Mouse (Mus musculus): Measurements from ENCODE around the gene Gng7.

Gene Gng7

DNA sequence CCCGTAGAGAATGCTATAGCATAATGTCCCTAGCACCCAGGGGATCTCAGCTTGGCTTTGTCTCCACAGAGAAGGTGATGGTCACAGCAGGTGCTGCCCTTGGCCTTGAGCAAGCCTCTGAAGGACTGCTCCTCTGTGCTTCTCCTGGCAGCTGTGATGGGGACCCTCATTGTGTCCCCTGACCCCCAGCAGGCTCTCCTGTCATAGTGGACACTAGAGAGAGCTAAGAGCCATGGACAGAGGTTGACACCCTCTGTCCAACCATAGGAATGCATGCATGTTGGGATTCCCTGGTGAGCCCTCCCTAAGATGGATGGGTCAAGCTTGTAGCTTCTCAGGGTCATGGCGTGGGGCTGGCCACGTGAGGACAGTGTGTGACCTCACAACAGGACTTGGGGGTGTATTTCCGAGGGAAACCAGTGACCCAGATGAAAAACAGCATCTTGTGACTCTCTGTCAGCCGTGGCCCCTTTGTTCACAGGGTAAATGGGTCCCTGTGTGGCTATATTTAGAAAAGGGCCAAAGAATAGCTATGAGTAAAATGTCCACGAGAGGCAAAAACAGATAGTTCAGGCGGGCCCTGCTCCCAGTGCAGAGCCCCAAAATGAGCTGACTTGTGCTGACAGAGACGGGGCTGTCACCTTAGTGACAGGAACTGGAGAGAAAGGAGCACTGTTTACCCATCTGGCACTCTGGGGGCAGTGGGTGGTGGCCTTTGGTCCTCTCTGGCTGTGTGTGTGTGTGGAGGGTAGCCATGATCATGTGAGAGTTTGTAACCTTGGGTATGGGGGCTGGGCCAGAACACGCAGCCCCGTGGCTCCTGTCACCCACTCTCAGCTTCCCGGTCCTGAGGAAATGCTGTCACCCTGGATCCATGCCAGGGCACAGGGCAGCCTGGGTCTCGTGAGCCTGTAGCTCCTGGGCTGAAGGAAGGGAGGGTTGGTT, 51.4 kb downstream of the Gng7 start:
- DNase-seq: no peak

DNA sequence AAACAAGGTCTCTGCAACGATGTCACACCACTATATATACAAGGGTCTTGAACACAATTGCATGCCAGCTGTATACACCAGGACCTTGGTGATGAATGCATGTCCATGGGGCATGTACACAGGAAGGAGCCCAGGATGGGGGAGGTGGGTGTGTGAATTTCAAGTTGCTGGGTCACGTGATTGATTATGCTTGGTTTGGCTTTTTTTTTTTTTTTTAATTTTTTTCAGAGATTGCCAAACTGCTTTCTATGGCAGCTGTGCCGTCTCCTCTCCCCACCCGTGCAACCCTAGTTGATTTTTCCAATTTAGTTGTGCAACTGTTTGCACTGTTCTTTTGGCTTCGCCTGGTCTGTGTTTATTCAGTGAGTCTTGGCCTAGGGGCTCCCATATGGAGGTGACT, 52.2 kb downstream of the Gng7 start:
- DNase-seq: no peak

DNA sequence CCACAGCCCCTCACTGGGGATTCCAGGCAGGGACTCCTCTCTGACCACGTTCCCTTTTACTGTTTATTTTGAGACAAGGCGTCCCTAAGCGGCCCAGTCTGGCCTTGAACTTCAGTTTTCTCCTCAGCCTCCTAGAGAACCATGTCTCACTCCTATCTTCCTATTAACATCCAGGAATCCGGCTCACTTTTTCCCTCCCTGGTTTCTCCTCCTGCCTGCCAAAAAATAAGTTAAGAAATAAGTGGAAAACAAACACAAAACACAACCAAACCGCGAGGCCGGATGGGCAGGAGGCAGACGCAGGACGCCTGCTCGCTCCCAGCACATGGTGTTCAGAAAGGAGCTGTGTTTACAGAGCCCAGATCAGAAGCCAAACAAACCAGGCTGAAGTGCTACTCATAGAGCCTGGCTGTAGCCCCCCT, 52.7 kb downstream of the Gng7 start:
- DNase-seq: no peak

DNA sequence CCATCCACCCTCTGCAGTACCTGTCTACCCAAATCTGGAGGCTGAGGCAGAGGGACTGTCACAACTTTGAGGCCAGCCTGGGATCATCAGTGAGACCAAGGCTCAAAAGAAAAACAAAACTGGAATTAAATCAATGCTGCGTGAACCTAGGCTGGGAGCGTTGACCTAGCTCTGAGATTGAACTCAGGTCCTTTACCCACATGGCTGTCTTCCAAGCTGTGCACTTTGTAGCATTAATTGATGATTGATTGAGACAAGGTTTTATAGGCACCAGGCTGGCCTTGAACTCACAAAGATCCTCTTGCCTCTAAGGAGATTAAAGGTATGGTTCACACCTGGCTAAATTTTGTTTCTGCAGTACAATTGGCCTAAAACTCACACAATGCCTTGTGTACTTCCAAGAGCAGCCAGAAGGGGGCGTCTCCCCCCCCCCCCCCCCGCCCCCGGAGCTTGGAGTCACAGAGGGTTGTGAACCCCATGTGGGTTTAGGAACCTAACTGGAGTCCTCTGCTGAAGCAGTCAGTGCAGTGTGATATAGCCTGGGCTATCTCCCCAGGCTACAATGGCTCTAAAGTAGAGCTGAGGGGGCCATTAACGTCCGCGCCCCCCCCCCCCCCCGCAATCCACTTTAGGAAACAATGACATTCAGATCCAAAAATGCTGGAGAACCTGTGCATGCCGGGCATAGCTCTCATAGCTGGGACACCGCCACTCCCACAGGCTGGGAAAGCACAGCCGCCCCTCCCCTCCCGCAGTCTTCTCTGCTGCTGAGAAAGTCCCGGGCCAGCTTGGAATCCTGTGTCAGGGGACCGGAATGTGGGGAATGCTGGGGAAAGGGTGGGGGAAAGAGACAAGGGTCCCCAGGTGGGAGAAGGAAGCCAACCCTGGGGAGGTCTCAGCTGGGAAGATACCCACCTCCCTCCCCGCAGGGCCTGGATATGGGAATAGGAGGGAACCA, 53.9 kb downstream of the Gng7 start:
- DNase-seq: no peak

DNA sequence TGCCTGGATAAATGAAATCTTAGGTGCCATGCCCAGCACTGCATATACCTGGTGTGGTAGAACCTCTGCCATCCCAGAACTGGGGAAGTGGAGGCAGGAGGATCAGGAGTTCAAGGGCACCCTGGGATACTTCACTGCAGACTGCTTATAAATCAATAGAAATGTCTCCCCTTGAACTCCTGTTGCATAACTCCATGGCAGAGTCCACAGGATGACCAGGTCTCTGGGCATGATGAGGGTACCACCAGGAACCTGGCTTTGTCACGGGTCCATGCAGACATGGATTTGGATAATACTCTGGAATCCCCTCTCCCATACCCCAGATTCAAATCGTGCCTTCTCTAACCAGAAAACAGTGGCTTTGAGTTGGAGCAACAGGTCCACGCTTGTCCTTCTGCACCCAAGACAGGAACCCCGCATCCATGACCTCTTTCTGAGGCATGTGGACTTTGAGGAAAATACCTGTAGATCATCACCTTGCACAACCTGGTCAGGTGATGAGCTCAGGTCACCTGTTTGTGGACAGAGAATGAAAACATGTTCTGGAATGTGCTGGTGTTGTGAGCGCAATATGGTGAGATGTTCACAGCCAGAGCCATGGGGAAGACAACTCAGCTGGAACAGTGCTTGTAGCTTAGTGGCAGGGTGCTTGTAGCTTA, 55.6 kb downstream of the Gng7 start:
- no peak for DNase-seq

DNA sequence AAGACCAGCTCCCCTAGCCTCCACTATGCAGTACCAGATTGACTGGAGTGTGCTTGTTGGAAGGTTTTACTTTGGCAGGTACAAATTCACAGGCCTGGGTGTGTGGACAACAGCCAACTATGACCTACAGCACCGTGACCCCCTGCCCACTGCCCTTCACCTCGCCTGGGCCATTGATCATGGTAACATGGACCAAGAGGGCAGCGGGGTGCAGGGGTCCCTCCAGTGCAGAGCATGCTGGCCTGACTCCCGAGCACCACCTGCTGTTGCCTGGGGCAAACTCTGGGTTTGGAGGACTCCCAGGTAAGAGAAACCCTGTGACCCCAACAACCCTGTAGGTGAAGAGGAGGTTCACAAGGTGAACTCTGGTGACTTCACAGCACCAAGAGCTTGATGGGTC, 57.0 kb downstream of the Gng7 start:
- no peak for DNase-seq

DNA sequence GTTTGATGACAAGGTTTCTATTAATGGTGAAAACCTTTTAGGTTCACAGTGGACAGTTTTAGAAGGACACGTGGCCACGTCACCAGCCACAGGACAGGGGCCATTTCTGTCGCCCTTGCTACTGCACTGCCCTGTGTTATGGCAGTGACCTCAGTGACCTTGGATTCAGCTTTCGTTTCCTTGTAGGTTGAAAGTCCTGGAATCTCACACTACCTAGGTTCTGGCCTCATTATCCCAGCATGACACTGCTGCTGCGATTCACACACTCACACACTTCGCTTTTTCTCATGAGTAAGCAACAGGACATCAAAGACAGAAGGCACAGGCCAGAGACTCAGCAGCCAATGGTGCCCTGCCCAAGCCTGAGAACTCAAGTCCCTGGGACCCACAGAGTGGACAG, 57.8 kb downstream of the Gng7 start:
- DNase-seq: no peak

DNA sequence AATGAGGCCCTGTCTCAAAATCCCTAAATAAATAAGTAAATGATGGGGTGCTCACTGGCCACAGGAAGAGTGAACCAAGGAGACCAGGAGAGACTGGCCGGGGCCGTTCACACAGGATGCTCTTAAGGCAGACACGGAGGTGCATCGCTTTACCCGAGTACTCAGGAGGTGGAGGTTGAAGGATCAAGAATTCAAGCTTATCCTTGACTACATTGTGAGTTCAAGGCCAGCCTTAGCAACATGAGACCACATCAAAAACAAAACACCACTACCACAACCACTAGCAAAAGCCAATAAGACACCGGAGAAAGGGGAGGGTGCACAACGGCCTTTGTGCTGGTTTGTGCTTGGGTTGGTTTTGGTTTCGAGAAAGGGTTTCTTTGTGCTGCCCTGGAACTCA, 58.4 kb downstream of the Gng7 start:
- DNase-seq: no peak

DNA sequence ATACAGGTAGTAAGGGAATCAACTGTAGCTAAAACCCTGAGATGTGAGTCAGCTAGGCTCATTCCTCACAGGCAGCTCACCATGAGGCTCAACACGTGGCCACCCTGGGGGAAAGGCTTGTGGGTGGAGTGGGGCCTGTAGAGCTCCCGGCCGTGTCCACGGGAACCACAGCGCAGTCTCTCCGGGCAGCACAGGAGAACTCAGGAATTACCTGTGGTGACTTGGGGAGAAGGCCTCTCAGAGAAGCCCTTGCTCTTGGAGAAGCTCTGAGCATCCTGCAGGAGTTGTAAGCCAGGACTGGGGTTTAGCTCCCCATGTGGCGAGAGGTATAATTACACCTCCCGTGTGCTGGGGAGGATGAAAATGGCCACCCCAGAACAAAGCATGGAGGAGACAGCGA, 59.2 kb downstream of the Gng7 start:
- no peak for DNase-seq

DNA sequence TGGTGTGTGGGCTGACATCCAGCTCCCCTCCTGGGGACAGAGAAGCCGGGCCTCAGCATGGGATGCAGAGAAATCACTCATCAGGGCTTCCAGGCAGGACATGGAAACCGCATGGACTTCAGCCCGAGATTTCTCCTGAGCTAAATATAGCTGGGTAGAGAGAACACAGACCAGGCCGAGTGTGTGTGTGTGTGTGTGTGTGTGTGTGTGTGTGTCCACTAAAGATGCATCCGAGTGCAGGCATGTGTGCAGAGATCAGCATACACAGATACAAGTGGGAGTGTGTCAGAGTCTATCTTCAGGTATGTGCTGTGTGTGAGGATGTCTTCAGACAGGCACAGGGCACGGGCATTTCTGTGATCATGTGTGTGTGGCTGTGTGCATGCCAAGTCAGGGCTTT, 59.9 kb downstream of the Gng7 start:
- DNase-seq: no peak

DNA sequence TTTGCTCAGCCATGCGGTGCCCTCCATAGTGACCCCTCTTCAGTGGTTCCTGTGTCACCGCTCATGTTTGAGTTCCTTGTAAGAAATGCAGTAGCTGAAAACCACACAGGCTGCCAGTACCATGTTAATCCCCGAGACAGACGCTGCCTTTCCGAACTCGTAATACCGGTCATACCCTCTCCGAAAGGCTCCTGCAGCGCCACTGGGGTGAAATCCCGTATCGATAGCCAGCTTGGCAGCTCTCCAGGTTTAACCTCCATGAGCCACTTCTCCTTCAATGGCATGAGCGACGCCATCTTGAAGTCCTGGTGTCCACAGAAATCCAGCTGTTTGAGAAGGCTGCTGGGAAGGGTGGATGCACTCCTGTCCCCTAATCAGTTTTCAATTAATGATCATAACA, 60.3 kb downstream of the Gng7 start:
- DNase-seq: no peak

DNA sequence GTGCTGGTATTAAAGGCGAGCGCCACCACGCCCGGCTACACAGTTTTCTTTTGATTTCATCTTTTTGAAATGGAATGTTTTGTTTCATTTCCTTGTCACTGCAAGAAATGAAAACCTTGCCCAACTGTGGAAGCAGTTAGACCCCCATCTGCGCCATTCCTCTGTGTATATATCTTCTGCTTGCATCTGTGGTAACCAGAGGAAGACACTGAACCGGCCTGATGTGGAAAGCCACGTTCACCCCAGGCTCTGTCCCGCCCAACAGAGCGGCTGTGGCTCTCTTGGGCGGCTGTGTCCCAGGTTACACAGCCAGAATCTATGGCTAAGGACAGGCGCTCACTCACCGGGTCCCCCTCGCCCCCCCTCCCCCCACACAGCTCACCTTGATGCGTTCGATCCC, 62.3 kb downstream of the Gng7 start:
- no peak for DNase-seq

DNA sequence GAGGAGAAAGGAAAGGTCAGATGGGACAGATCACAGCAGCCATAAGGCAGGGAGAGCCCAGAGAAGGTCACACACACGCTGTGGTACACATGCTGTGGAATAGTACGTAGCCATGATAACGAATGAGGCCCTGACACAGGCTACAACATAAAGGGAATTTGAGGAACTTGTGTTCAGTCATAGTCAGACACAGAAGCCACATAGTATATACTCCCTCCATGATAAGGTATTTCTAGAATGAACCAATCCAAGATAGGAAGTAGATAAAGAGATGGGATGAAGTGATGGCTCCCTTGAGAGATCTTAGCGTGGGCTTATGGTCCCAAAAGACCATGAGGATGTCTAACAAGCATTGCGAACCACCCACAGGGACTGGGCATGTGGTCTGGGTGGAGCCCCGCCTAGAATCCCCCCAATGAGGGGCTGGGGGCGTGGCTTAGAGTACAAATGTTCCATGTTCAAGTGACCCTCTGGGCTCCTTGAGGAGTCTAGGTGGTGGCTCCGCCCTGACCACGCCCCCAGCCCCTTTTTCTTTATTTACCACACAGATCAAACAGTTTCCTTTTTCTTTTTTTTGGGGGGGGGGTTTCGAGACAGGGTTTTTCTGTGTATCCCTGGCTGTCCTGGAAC, 62.9 kb downstream of the Gng7 start:
- DNase-seq: no peak

DNA sequence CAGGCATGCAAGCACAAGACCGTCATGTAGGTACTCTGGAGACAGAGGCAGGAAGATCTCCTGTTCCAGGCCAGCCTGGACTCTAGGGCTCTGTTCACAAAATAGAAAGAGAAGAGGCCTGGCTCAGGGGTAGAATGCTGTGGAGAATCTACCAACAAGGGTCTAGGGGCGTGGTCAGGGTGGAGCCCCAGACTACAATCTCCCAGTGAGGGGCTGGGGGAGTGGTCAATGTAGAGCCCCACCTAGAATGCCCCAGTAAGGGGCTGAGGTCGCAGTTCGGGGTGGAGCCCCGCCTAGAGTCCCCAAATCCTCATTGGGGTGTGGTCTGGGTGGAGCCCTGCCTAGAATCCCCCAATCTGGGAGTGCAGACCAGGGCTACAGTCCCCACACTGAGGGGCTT, 64.4 kb downstream of the Gng7 start:
- DNase-seq: no peak

DNA sequence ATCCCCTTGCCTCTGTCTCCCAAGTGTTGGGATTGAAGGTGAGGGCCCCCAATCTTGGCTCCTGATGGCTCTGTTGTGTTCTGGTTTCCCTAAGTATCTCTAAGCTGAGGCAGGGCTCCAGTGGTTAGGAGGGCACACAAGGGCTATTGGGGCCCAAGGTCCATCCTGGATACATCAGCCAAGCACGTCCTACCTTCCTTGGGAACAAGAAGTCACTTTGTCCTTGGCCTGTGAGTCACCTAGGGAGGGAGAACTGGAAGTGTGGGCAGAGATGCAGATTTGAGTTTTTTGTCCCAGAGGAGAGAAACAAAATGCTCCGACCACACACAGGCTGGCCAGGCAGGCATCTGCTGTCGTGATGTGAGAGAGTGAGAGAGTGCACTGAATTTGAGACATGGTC, 65.7 kb downstream of the Gng7 start:
- DNase-seq: no peak

DNA sequence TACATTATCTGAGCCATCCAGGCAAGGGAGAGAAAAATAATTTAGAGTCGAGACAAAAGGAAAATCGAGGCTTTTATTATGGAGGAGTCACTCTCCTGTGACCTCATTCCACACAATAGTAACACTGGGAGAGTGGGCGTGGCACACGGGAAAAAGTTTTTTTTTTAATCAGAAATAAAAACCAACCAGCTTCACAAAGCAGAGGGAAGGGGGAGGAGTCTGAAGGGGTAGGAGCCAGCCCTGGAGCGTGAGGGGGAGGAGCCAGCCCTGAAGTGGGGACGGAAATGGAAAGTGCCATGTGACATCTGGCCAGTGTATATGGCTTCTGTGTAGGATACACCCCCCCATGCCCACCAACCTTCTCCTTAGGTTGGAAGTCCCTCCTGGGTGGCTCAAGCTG, 66.2 kb downstream of the Gng7 start:
- no peak for DNase-seq

DNA sequence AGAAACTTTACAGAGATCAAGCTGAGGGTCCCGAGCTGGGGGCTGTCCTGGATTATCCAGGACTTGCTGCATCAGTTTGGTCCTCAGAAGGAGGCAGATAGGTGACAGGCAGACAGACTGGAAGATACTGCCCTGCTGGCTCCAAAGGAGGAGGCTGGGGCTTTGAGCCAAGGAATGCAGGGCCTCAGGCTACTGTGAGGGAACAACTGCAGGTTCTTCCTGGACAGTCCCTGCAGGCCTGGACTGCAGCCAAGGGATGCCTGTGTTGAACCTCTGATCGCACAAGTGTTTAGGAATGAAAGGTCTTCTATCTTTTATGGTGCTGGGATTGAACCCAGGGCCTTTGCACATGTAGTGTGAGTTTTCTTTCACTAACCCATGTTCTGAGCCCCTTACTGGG, 66.9 kb downstream of the Gng7 start:
- DNase-seq: no peak

DNA sequence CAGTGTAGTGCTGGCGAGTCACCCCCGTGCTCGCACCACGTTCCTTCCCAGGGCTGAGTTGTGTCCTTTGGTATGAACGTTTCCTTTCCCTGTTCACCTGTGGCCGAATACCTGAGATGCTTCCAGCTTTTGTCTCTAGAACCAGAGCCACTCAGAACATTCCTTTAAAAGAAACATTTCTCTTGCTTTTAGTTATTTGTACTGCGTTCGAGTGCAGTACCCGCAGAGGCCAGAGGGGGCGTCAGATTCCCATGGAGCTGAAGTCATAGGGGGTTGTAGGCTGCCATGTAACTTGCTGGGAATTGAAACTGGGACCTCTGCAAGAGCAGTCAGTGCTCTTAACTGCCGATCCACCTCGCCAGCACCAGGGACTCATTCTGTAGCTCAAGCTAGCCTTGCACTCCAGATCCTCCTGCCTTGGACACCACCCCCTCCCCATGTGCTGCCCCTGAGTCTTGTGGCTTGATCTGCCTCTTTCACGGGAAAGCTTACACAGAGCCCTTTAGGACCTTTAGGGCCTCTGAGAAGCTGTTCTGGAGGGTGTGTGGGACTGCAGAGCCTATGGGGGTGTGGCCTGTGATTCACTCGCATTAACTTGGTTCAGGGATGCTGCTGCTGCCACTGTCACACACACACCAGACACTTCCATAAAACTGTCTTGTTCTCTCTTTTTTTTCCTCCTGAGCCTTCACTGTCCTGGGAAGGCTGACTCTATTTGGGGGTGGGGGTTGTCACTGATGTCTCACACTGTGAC, 67.9 kb downstream of the Gng7 start:
- no peak for DNase-seq

DNA sequence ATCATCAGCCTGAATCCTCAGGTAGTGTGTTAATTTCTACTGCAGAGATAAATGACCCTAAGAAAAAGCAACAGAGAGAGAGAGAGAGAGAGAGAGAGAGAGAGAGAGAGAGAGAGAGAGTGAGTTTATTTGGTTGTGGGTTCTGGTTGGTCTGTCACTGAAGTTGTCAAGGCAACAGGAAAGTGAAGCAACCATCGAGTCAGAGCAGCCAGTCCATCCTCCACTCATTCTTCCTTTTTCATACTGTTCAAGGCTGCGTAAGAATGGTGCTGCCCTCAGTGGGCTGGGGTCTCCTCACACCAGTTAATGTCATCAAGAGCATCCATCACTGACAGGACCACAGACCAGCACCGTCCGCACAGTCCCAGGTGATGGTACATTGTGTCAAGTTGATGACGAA, 70.5 kb downstream of the Gng7 start:
- DNase-seq: no peak

DNA sequence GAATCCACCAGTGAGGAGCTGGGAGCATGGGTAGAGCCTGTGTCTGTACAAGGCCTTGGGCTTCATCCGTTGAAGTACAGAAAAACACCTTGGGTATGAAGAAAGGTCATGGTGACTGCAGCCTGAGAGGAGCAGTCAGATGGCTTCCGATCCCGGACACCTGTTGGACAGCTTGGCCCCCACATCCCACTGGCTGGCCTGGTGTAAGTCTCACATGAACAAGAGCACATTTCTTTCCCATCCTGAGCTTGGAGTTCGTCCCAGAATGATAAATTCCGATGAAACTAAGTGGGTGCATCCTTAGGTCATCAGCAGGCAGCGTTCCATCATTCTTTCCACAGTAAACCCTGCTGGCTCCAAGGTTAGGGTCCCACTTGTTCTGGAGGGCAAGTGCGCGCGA, 71.0 kb downstream of the Gng7 start:
- no peak for DNase-seq

DNA sequence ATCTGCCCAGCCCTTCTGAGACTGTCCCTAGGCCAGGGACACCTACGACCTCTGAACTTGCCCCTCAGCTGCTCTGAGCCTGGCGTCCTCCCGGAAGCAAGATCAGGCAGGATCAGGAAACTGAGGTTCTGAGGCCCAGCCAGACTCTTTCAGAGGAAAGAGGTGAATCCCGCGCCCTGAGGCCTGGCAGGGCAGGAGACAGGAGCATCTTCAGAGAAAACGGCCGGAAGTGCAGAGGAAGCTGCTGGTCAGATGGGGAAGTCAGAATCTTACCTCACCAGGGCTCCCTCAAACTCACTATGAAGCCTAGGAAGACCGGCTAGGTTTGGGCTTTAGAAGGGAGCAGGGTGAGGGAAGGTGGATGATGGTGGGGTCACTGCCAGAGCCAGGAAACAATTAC, 71.8 kb downstream of the Gng7 start:
- no peak for DNase-seq

DNA sequence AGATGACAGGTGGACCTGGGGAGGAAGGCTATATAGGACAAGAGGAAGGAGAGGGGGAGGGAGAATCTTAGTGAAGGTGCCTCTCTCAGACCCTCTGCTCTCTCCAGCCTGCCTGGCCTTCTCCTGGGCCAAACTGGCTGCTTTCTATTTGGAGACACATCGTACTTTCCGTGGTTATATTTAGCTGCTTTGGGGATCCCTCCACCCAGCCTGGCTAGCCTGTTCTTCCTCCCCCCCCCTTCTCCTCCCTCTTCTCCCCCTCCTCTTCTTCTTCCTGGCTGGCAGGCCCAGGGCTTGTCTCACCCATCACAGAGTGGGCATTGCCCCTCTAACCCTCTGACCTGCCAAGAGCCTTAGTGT, 73.8 kb downstream of the Gng7 start:
- no peak for DNase-seq

Data from thymus, adult 18-20 months (tissue).